ENCODE assay signal across 13 mouse cellular contexts in the genomic region with DNA sequence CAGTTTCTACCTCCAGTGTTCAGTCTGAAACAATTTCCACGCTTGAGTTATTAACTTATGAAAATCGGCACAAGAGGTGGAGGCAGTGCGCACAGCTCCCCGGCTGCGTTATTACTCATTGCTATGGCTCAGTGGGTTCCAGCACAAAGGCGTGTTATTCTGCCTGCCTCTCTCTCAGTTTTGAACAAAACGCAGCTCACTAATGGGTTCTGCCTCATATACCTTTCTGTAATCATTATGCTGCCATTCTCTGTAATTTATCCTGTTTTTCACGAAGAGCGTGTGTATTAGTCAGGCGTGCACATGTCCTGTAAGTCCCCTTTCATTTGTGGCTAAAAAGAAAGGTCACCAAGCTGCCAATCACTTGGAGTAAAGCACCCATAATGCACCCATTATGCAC.
DNase-seq lines count a peak whose midpoint lies in the region; ATAC-seq and TF ChIP-seq lines count a peak whose summit lies in the region.
"Had no signal": no experiment of that assay in that cellular context is flagged by ENCODE, and none has a peak within 500 bp of the region (broad histone marks: within the 10 kb centered on the region; RNA-seq: fewer than 3 reads in every experiment).

No protein-coding gene starts in this region.

- H3K27me3 ChIP-seq in hindbrain, embryonic 14.5 days (ENCODE audit: control insufficient read depth, insufficient read depth, low read length), result no peaks in the 10 kb centered on the region
- no peaks in the 10 kb centered on the region for H3K27me3 ChIP-seq in neural tube, embryonic 12.5 days (replicated peaks)
- H3K27me3 ChIP-seq in intestine, postnatal 0 days (replicated peaks; ENCODE audit: control insufficient read depth, insufficient read depth, low read length), result no peaks in the 10 kb centered on the region

- no peak overlapping the region for H3K9ac ChIP-seq in hindbrain, embryonic 14.5 days
- no peak overlapping the region for H3K9ac ChIP-seq in neural tube, embryonic 12.5 days
- no peak overlapping the region for H3K9ac ChIP-seq in intestine, postnatal 0 days (ENCODE audit: low read depth, low read length)

- peaks cover 14% of the 10 kb centered on the region for H3K4me1 ChIP-seq in hindbrain, embryonic 14.5 days (replicated peaks; ENCODE audit: control insufficient read depth, insufficient read depth, low read length)
- H3K4me1 ChIP-seq in neural tube, embryonic 12.5 days, result peaks cover 11% of the 10 kb centered on the region; the same call in 1 of the 2 replicates
- H3K4me1 ChIP-seq in intestine, postnatal 0 days (replicated peaks; ENCODE audit: control insufficient read depth, insufficient read depth, low read length), result no peaks in the 10 kb centered on the region

- H3K9me3 ChIP-seq in hindbrain, embryonic 14.5 days (ENCODE audit: control insufficient read depth, low read length), result no peaks in the 10 kb centered on the region
- no peaks in the 10 kb centered on the region for H3K9me3 ChIP-seq in neural tube, embryonic 12.5 days
- H3K9me3 ChIP-seq in intestine, postnatal 0 days (ENCODE audit: control insufficient read depth), result no peaks in the 10 kb centered on the region

- H3K4me3 ChIP-seq in hindbrain, embryonic 14.5 days (replicated peaks; ENCODE audit: low read length), result no peak overlapping the region
- H3K4me3 ChIP-seq in neural tube, embryonic 12.5 days, result no peak overlapping the region
- H3K4me3 ChIP-seq in intestine, postnatal 0 days (ENCODE audit: low read depth, low read length), result no peak overlapping the region
- H3K4me3 ChIP-seq: heart, adult 2 months had no signal

- WGBS in hindbrain, embryonic 14.5 days, result 22% methylated on average over 10 of the region's 10 CpGs
- WGBS in neural tube, embryonic 12.5 days, result 40% methylated on average over 10 of the region's 10 CpGs
- 84% methylated on average over 10 of the region's 10 CpGs for WGBS in intestine, postnatal 0 days

- H3K4me2 ChIP-seq in hindbrain, embryonic 14.5 days (replicated peaks), result no peak overlapping the region; the same call in 1 of the 2 replicates
- no peak overlapping the region for H3K4me2 ChIP-seq in neural tube, embryonic 12.5 days (replicated peaks)
- no peak overlapping the region for H3K4me2 ChIP-seq in intestine, postnatal 0 days (replicated peaks; ENCODE audit: low read depth)

- H3K27ac ChIP-seq in hindbrain, embryonic 14.5 days, result peak overlapping the region; percentile 32; the same call in 1 of the 2 replicates
- no peak overlapping the region for H3K27ac ChIP-seq in neural tube, embryonic 12.5 days
- no peak overlapping the region for H3K27ac ChIP-seq in intestine, postnatal 0 days (ENCODE audit: low read depth, low read length)
- H3K27ac ChIP-seq: heart, adult 2 months had no signal

- H3K36me3 ChIP-seq in hindbrain, embryonic 14.5 days (replicated peaks; ENCODE audit: control insufficient read depth, insufficient read depth), result no peaks in the 10 kb centered on the region
- H3K36me3 ChIP-seq in neural tube, embryonic 12.5 days, result no peaks in the 10 kb centered on the region
- no peaks in the 10 kb centered on the region for H3K36me3 ChIP-seq in intestine, postnatal 0 days (ENCODE audit: control insufficient read depth, insufficient read depth)

- peak; percentile 73; the same call in 1 of the 2 replicates for ATAC-seq in hindbrain, embryonic 14.5 days (ENCODE audit: low FRiP score)
- ATAC-seq in neural tube, embryonic 12.5 days (ENCODE audit: low FRiP score, low read depth), result 0 out of 2 replicates have a peak, but pooled peaks have one; percentile 56
- ATAC-seq in intestine, postnatal 0 days, result no peak

- peak; percentile 46 for DNase-seq in heart, adult 11 months
- no peak for DNase-seq in heart, postnatal 4 days
- peak; percentile 85 for DNase-seq in Muller cell, postnatal 12 days (ENCODE audit: inconsistent ontology term)
- DNase-seq in hindbrain, embryonic 14.5 days (ENCODE audit: low spot score), result peak; percentile 42
- DNase-seq in left cerebral cortex, adult 11 months (ENCODE audit: low spot score), result no peak
- no peak for DNase-seq in spleen, postnatal 36 days (ENCODE audit: low spot score in 2 of 2)
- DNase-seq: adrenal gland, adult 2 months; cerebellum, adult 9-10 months; heart, adult 2 months; kidney, adult 18-20 months; thymus, postnatal 14 days had no signal

- TF ChIP-seq CTCF in intestine, postnatal 0 days (IDR thresholded peaks at IDR 0.05; ENCODE audit: low read depth), result no peak

Comparison
In these comparisons a context has a peak if more than half of its experiments do, and no peak if none do; other contexts are left out.
1. DNase-seq: peak in heart, adult 11 months (single experiment), Muller cell, postnatal 12 days (single experiment) and hindbrain, embryonic 14.5 days (single experiment); none in heart, postnatal 4 days (single experiment), left cerebral cortex, adult 11 months (single experiment) and spleen, postnatal 36 days (0 of 2).